Mouse (Mus musculus) C2C12 (cell line): ENCODE measurements around the gene Lpcat1.

Source experiments
- CEBPB ChIP-seq: IDR thresholded peaks from one replicate; pipeline ENCODE4 v1.6.1; 2011; ENCODE audit warnings: low read depth, mild to moderate bottlenecking, control low read depth, moderate library complexity
- CTCF ChIP-seq: IDR thresholded peaks from one replicate; pipeline ENCODE4 v1.5.1; 2011; ENCODE audit not compliant: control insufficient read depth, insufficient read depth, insufficient read length
- FOSL1 ChIP-seq: IDR thresholded peaks from one replicate; pipeline ENCODE4 v1.8.0; 2011; ENCODE audit warnings: mild to moderate bottlenecking, low read length; ENCODE audit not compliant: poor library complexity, insufficient read depth, severe bottlenecking
- MAX ChIP-seq: IDR thresholded peaks from one replicate; pipeline ENCODE4 v1.6.1; 2011; ENCODE audit warnings: mild to moderate bottlenecking, control low read depth
- MYOG ChIP-seq: IDR thresholded peaks from one replicate; pipeline ENCODE4 v1.6.1; 2011; ENCODE audit not compliant: control insufficient read depth, insufficient read length; ENCODE audit errors: extremely low read depth
- USF1 ChIP-seq: IDR thresholded peaks from one replicate; pipeline ENCODE4 v1.6.1; 2011; ENCODE audit warnings: low read depth, mild to moderate bottlenecking, control low read depth, moderate library complexity

DNA sequence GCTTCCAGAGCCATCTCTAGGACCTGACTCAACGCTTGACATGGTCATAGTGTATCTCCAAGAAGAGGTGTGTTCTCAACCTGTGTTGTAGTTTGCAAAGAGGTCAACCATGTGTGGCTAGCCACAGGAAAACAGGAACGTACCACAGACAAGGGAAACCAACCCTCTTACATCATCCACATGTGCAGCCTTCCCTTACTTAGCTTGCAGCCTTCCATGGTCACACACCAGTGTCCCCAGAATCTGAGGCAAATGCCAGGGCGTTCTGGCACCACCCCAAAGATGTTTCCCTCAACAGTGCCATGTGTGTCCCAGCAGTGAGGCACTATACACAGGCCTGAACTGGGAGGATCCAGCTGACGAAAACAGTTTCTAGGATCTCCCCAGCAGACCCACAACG is 9.3 kb downstream of the Lpcat1 start:
- TF ChIP-seq CTCF (no peak), MAX (no peak), USF1 (no peak), MYOG (no peak), CEBPB (no peak), FOSL1 (no peak)
